Mouse (Mus musculus): ENCODE results near the gene Fbxo34. TPM values are rescaled to one million over a fixed set of nuclear protein-coding genes. Genes with fewer than 3 reads are reported as not detected.
"Not testable (repeated sequence)": the region's sequence is repeated elsewhere in the genome, so short reads cannot be mapped to it uniquely, and the experiment has no call there.

The Fbxo34 gene
- total RNA-seq, 4 experiments from 2014 or later, result 9.4 to 12.1 (median 11.6) TPM

- no peak for DNase-seq (ENCODE audit: low spot score)
These were observed 110.5 kb downstream of the Fbxo34 start for GRCm38 (mm10) chr14:47560714-47561113.

- no peak for DNase-seq (ENCODE audit: low spot score)
These were observed 112.3 kb downstream of the Fbxo34 start for GRCm38 (mm10) chr14:47562530-47562929.

- no peak for DNase-seq (ENCODE audit: low spot score)
These were observed 112.9 kb downstream of the Fbxo34 start for GRCm38 (mm10) chr14:47563106-47563505.

- DNase-seq (ENCODE audit: low spot score), result peak; percentile 97
These were observed 117.9 kb downstream of the Fbxo34 start for GRCm38 (mm10) chr14:47567962-47568652.

GRCm38 (mm10) chr14:47570549-47570948, 120.3 kb downstream of the Fbxo34 start, which contains the start of gene Atg14:
Gene Atg14, minus strand, starts transcription at chr14:47570649.
- not testable (repeated sequence) for DNase-seq (ENCODE audit: low spot score)

GRCm38 (mm10) chr14:47572707-47573106, 122.5 kb downstream of the Fbxo34 start:
- no peak for DNase-seq (ENCODE audit: low spot score)

- no peak for DNase-seq (ENCODE audit: low spot score)
These were observed 124.5 kb downstream of the Fbxo34 start for GRCm38 (mm10) chr14:47574721-47575120.

- no peak for DNase-seq (ENCODE audit: low spot score)
These were observed 126.5 kb downstream of the Fbxo34 start for GRCm38 (mm10) chr14:47576687-47577086.

- no peak for DNase-seq (ENCODE audit: low spot score)
These were observed 127.9 kb downstream of the Fbxo34 start for GRCm38 (mm10) chr14:47578086-47578485.

- no peak for DNase-seq (ENCODE audit: low spot score)
These were observed 131.1 kb downstream of the Fbxo34 start for GRCm38 (mm10) chr14:47581280-47581679.

Other genes with a start within 250 kb of the Fbxo34 start
- 1 to 10 TPM in 1 of 4 experiments, under 1 TPM in 3; 0.57 to 1.1 (median 0.78) TPM for gene Wdhd1, start 173.6 kb upstream of the Fbxo34 start, total RNA-seq (2022)
- 10 to 100 TPM; 12.7 to 14.2 (median 13.5) TPM for gene Socs4, start 173.5 kb upstream of the Fbxo34 start, total RNA-seq (2022)
- gene Mapk1ip1l, start 152.2 kb upstream of the Fbxo34 start, total RNA-seq (2022), result 10 to 100 TPM; 21.8 to 35.6 (median 30.7) TPM
- gene Lgals3, start 82.7 kb upstream of the Fbxo34 start, total RNA-seq (2022), result 1 to 10 TPM; 4.0 to 6.1 (median 5.1) TPM
- under 1 TPM in 3 of 4 experiments, not detected in 1; 0.60 to 0.75 (median 0.63) TPM for gene Dlgap5, start 32.0 kb upstream of the Fbxo34 start, total RNA-seq (2022)
- 10 to 100 TPM in 2 of 4 experiments, 1 to 10 TPM in 2; 8.0 to 11.3 (median 9.8) TPM for gene Atg14, start 120.2 kb downstream of the Fbxo34 start, total RNA-seq (2022)
- gene Ktn1, start 198.0 kb downstream of the Fbxo34 start, total RNA-seq (2022), result 100 to 1,000 TPM; 175 to 222 (median 206) TPM

Measured in heart, adult 8-10 months (tissue).